Mouse (Mus musculus) fat pad, adult 2 months (tissue): ENCODE results near the gene Fabp1.
A peak's percentile ranks its signal among the peaks of the same experiment; 100 is the strongest.

ENCODE experiments used
- DNase-seq: peaks from one replicate; pipeline ENCODE4 v3.0.0-alpha.2; 2011; ENCODE audit warnings: low read depth, low spot score; ENCODE audit errors: extremely low read depth

The Fabp1 gene

GRCm38 (mm10) chr6:71211917-71212316 lies 12.3 kb downstream of the Fabp1 start:
- DNase-seq, result no peak

GRCm38 (mm10) chr6:71212471-71212870 lies 12.8 kb downstream of the Fabp1 start:
- no peak for DNase-seq

- DNase-seq, result no peak
These were observed 21.9 kb downstream of the Fabp1 start for GRCm38 (mm10) chr6:71221501-71221900.

- DNase-seq, result peak; percentile 55
These were observed 24.7 kb downstream of the Fabp1 start for GRCm38 (mm10) chr6:71224184-71224943.

GRCm38 (mm10) chr6:71226544-71226943 lies 26.9 kb downstream of the Fabp1 start:
- DNase-seq, result no peak

GRCm38 (mm10) chr6:71227157-71227770 lies 27.6 kb downstream of the Fabp1 start:
- DNase-seq, result no peak

GRCm38 (mm10) chr6:71235121-71235520 lies 35.5 kb downstream of the Fabp1 start:
- DNase-seq, result no peak

- DNase-seq, result no peak
These were observed 36.3 kb downstream of the Fabp1 start for GRCm38 (mm10) chr6:71235944-71236343.

GRCm38 (mm10) chr6:71236506-71236905 lies 36.9 kb downstream of the Fabp1 start:
- no peak for DNase-seq

GRCm38 (mm10) chr6:71237031-71237431 lies 37.4 kb downstream of the Fabp1 start:
- peak; percentile 28 for DNase-seq

GRCm38 (mm10) chr6:71239069-71239750 lies 39.6 kb downstream of the Fabp1 start:
- DNase-seq, result peak; percentile 70

- no peak for DNase-seq
These were observed 41.2 kb downstream of the Fabp1 start for GRCm38 (mm10) chr6:71240831-71241230.

- DNase-seq, result no peak
These were observed 43.2 kb downstream of the Fabp1 start for GRCm38 (mm10) chr6:71242811-71243210.

GRCm38 (mm10) chr6:71243258-71243657 lies 43.6 kb downstream of the Fabp1 start:
- DNase-seq, result no peak

- DNase-seq, result no peak
These were observed 48.8 kb downstream of the Fabp1 start for GRCm38 (mm10) chr6:71248420-71248819.

- no peak for DNase-seq
These were observed 50.0 kb downstream of the Fabp1 start for GRCm38 (mm10) chr6:71249615-71250014.

GRCm38 (mm10) chr6:71250951-71251350 lies 51.3 kb downstream of the Fabp1 start:
- no peak for DNase-seq

GRCm38 (mm10) chr6:71254456-71254855 lies 54.8 kb downstream of the Fabp1 start:
- no peak for DNase-seq
